In genomic region chr6:72389471-72389940, GRCm38 (mm10) we compare ENCODE assay signal across 8 mouse cellular contexts. TPM values are rescaled to one million over a fixed set of nuclear protein-coding genes. Genes with fewer than 3 reads are reported as not detected.
DNase-seq lines count a peak whose midpoint lies in the region; ATAC-seq and TF ChIP-seq lines count a peak whose summit lies in the region.

No protein-coding gene starts in this region.

- peaks cover 37% of the 10 kb centered on the region for H3K79me2 ChIP-seq in macrophage (ENCODE audit: inconsistent target)

- no peak for DNase-seq in kidney, adult 11 months
- peak; percentile 75 for DNase-seq in c-Kit-negative CD71-positive TER-119-positive erythroid progenitor cells, embryonic 14.5 days (ENCODE audit: low read depth, low spot score)
- DNase-seq in testis, postnatal 14 days (ENCODE audit: low spot score): peak; percentile 22
- DNase-seq in cerebellum, postnatal 4 days (ENCODE audit: low spot score in 2 of 2): no peak

- H3K9me3 ChIP-seq in kidney, embryonic 15.5 days (replicated peaks): no peaks in the 10 kb centered on the region
- no peaks in the 10 kb centered on the region for H3K9me3 ChIP-seq in ES-Bruce4 (replicated peaks; ENCODE audit: control insufficient read depth, insufficient read depth, low read length, poor library complexity, severe bottlenecking)
- H3K9me3 ChIP-seq in hindbrain, embryonic 15.5 days: no peaks in the 10 kb centered on the region

- H3K27ac ChIP-seq in kidney, embryonic 15.5 days: peak overlapping the region; percentile 96
- H3K27ac ChIP-seq in ES-Bruce4 (ENCODE audit: insufficient read depth, low read length) (no peak overlapping the region; the same call in 1 of the 2 replicates), macrophage (peak overlapping the region; percentile 96)
- H3K27ac ChIP-seq in hindbrain, embryonic 15.5 days (replicated peaks): 0 out of 2 replicates have a peak overlapping the region, but pooled peaks have one; percentile 58

- TF ChIP-seq POLR2A in ES-Bruce4 (IDR thresholded peaks at IDR 0.05; ENCODE audit: insufficient read depth, low read length): no peak

- H3K4me2 ChIP-seq in kidney, embryonic 15.5 days: peak overlapping the region; percentile 65
- peak overlapping the region; percentile 56 for H3K4me2 ChIP-seq in hindbrain, embryonic 15.5 days

- no peak for TF ChIP-seq CTCF in ES-Bruce4 (IDR thresholded peaks at IDR 0.05; ENCODE audit: low read depth, low read length)

- ATAC-seq in kidney, embryonic 15.5 days (replicated peaks; ENCODE audit: low FRiP score): peak; percentile 59
- 0 out of 2 replicates have a peak, but pooled peaks have one; percentile 30 for ATAC-seq in hindbrain, embryonic 15.5 days (ENCODE audit: low FRiP score, low read depth)

- TF ChIP-seq EP300 in ES-Bruce4 (IDR thresholded peaks at IDR 0.05; ENCODE audit: insufficient read depth, low read depth, low read length): no peak

- peak overlapping the region; percentile 51 for H3K4me3 ChIP-seq in kidney, embryonic 15.5 days (replicated peaks)
- H3K4me3 ChIP-seq in ES-Bruce4 (ENCODE audit: low read depth, low read length) (peak overlapping the region; percentile 89), macrophage (ENCODE audit: inconsistent target) (peak overlapping the region; percentile 88)
- peak overlapping the region; percentile 34 for H3K4me3 ChIP-seq in hindbrain, embryonic 15.5 days

- H3K27me3 ChIP-seq in kidney, embryonic 15.5 days: no peaks in the 10 kb centered on the region
- no peaks in the 10 kb centered on the region for H3K27me3 ChIP-seq in ES-Bruce4 (ENCODE audit: control insufficient read depth, insufficient read depth, low read length, poor library complexity, severe bottlenecking)
- H3K27me3 ChIP-seq in hindbrain, embryonic 15.5 days: peaks cover 18% of the 10 kb centered on the region

- H3K36me3 ChIP-seq in kidney, embryonic 15.5 days: peaks cover 30% of the 10 kb centered on the region
- H3K36me3 ChIP-seq in ES-Bruce4 (ENCODE audit: control insufficient read depth, insufficient read depth, low read length, poor library complexity, severe bottlenecking): no peaks in the 10 kb centered on the region
- no peaks in the 10 kb centered on the region for H3K36me3 ChIP-seq in hindbrain, embryonic 15.5 days
- peaks cover 41% of the 10 kb centered on the region for H3K36me3 ChIP-seq in macrophage (ENCODE audit: inconsistent target)

- peaks cover 43% of the 10 kb centered on the region for H3K4me1 ChIP-seq in kidney, embryonic 15.5 days
- H3K4me1 ChIP-seq in ES-Bruce4 (ENCODE audit: control insufficient read depth, insufficient read depth, low read length): no peaks in the 10 kb centered on the region
- peaks cover 10% of the 10 kb centered on the region; the same call in 1 of the 2 replicates for H3K4me1 ChIP-seq in hindbrain, embryonic 15.5 days (replicated peaks)

- peak overlapping the region; percentile 67 for H3K9ac ChIP-seq in kidney, embryonic 15.5 days
- H3K9ac ChIP-seq in ES-Bruce4 (ENCODE audit: low read depth, poor library complexity, severe bottlenecking): peak overlapping the region; percentile 56
- no peak overlapping the region for H3K9ac ChIP-seq in hindbrain, embryonic 15.5 days

- WGBS in kidney, embryonic 15.5 days: 16% methylated on average over 13 of the region's 13 CpGs
- WGBS in hindbrain, embryonic 15.5 days: 35% methylated on average over 13 of the region's 13 CpGs
- WGBS in macrophage (ENCODE audit: missing documents): 2% methylated on average over 13 of the region's 13 CpGs

RNA-seq across cellular contexts. Expression of gene Vamp8, which starts 1.0 kb away (rescaled TPM):
- 146 and 150 TPM in 2 replicates for polyA plus RNA-seq in kidney, embryonic 15.5 days (2015; fragmentation: Nextera tagmentation; extraction: Ambion mirVana)
- polyA plus RNA-seq in ES-Bruce4 (2011; ENCODE audit: insufficient read depth, insufficient read length, low read depth, missing spikeins) (25.6 and 28.4 TPM in 2 replicates), macrophage (2018) (344 to 401 TPM (median 347 TPM) in 3 replicates)
- polyA plus RNA-seq in hindbrain, embryonic 15.5 days (2015; fragmentation: Nextera tagmentation; extraction: Ambion mirVana): 24.4 and 29.4 TPM in 2 replicates
- total RNA-seq in macrophage (2018; cell fraction: chromatin; rRNA removed): 100 to 1,000 TPM in 10 of 26 experiments, 10 to 100 TPM in 16; 16.9 to 163 (median 75.1) TPM
- total RNA-seq in macrophage (2018; cell fraction: cytosol; rRNA removed): 100 to 1,000 TPM; 200 to 428 (median 318) TPM
- 100 to 1,000 TPM in 14 of 26 experiments, 10 to 100 TPM in 12; 43.4 to 251 (median 145) TPM for total RNA-seq in macrophage (2018; cell fraction: nucleus; rRNA removed)

RNA-seq across cellular contexts. Expression of gene Vamp5, which starts 9.2 kb away (rescaled TPM):
- 35.0 and 40.7 TPM in 2 replicates for polyA plus RNA-seq in kidney, embryonic 15.5 days (2015; fragmentation: Nextera tagmentation; extraction: Ambion mirVana)
- 1.9 and 2.2 TPM in 2 replicates for polyA plus RNA-seq in ES-Bruce4 (2011; ENCODE audit: insufficient read depth, insufficient read length, low read depth, missing spikeins)
- polyA plus RNA-seq in hindbrain, embryonic 15.5 days (2015; fragmentation: Nextera tagmentation; extraction: Ambion mirVana): 16.2 and 17.8 TPM in 2 replicates
- 10 to 100 TPM in 3 of 26 experiments, 1 to 10 TPM in 18, under 1 TPM in 5; 0.29 to 16.4 (median 4.4) TPM for total RNA-seq in macrophage (2018; cell fraction: chromatin; rRNA removed)
- total RNA-seq in macrophage (2018; cell fraction: cytosol; rRNA removed): 10 to 100 TPM in 16 of 26 experiments, 1 to 10 TPM in 10; 6.1 to 16.4 (median 11.1) TPM
- total RNA-seq in macrophage (2018; cell fraction: nucleus; rRNA removed): 10 to 100 TPM in 2 of 26 experiments, 1 to 10 TPM in 23, under 1 TPM in 1; 0.91 to 10.4 (median 5.2) TPM
- polyA plus RNA-seq in macrophage (2018): 4.9 to 8.1 TPM (median 6.9 TPM) in 3 replicates

RNA-seq across cellular contexts. Expression of gene Rnf181, which starts 22.8 kb away (rescaled TPM):
- polyA plus RNA-seq in kidney, embryonic 15.5 days (2015; fragmentation: Nextera tagmentation; extraction: Ambion mirVana): 116 and 130 TPM in 2 replicates
- polyA plus RNA-seq in ES-Bruce4 (2011; ENCODE audit: insufficient read depth, insufficient read length, low read depth, missing spikeins) (79.6 and 84.0 TPM in 2 replicates), macrophage (2018) (78.5 to 103 TPM (median 89.0 TPM) in 3 replicates)
- 128 and 135 TPM in 2 replicates for polyA plus RNA-seq in hindbrain, embryonic 15.5 days (2015; fragmentation: Nextera tagmentation; extraction: Ambion mirVana)
- 10 to 100 TPM; 35.6 to 81.0 (median 59.1) TPM for total RNA-seq in macrophage (2018; cell fraction: chromatin; rRNA removed)
- total RNA-seq in macrophage (2018; cell fraction: cytosol; rRNA removed): 100 to 1,000 TPM in 12 of 26 experiments, 10 to 100 TPM in 14; 72.2 to 112 (median 99.2) TPM
- 100 to 1,000 TPM in 1 of 26 experiments, 10 to 100 TPM in 25; 46.7 to 111 (median 71.2) TPM for total RNA-seq in macrophage (2018; cell fraction: nucleus; rRNA removed)

RNA-seq across cellular contexts. Expression of gene Ggcx, which starts 24.6 kb away (rescaled TPM):
- 32.5 and 36.0 TPM in 2 replicates for polyA plus RNA-seq in kidney, embryonic 15.5 days (2015; fragmentation: Nextera tagmentation; extraction: Ambion mirVana)
- polyA plus RNA-seq in ES-Bruce4 (2011; ENCODE audit: insufficient read depth, insufficient read length, low read depth, missing spikeins) (16.6 and 18.8 TPM in 2 replicates), macrophage (2018) (7.0 to 9.8 TPM (median 7.8 TPM) in 3 replicates)
- polyA plus RNA-seq in hindbrain, embryonic 15.5 days (2015; fragmentation: Nextera tagmentation; extraction: Ambion mirVana): 17.0 and 20.7 TPM in 2 replicates
- 10 to 100 TPM in 21 of 26 experiments, 1 to 10 TPM in 5; 5.1 to 62.6 (median 26.9) TPM for total RNA-seq in macrophage (2018; cell fraction: chromatin; rRNA removed)
- 10 to 100 TPM in 4 of 26 experiments, 1 to 10 TPM in 22; 4.2 to 12.9 (median 7.6) TPM for total RNA-seq in macrophage (2018; cell fraction: cytosol; rRNA removed)
- 10 to 100 TPM in 21 of 26 experiments, 1 to 10 TPM in 5; 7.0 to 39.7 (median 20.7) TPM for total RNA-seq in macrophage (2018; cell fraction: nucleus; rRNA removed)

RNA-seq across cellular contexts. Expression of gene Tmem150a, which starts 34.3 kb away (rescaled TPM):
- 24.0 and 26.7 TPM in 2 replicates for polyA plus RNA-seq in kidney, embryonic 15.5 days (2015; fragmentation: Nextera tagmentation; extraction: Ambion mirVana)
- polyA plus RNA-seq in ES-Bruce4 (2011; ENCODE audit: insufficient read depth, insufficient read length, low read depth, missing spikeins) (11.0 and 13.0 TPM in 2 replicates), macrophage (2018) (6.8 to 10.9 TPM (median 8.2 TPM) in 3 replicates)
- 20.9 and 21.2 TPM in 2 replicates for polyA plus RNA-seq in hindbrain, embryonic 15.5 days (2015; fragmentation: Nextera tagmentation; extraction: Ambion mirVana)
- total RNA-seq in macrophage (2018; cell fraction: chromatin; rRNA removed): 10 to 100 TPM in 17 of 26 experiments, 1 to 10 TPM in 9; 5.7 to 27.5 (median 12.9) TPM
- total RNA-seq in macrophage (2018; cell fraction: cytosol; rRNA removed): 10 to 100 TPM in 7 of 26 experiments, 1 to 10 TPM in 19; 2.2 to 11.9 (median 6.2) TPM
- total RNA-seq in macrophage (2018; cell fraction: nucleus; rRNA removed): 10 to 100 TPM in 15 of 26 experiments, 1 to 10 TPM in 11; 3.5 to 31.2 (median 12.0) TPM

Comparison
In these comparisons a context has a peak if more than half of its experiments do, and no peak if none do; other contexts are left out.
1. H3K4me3 ChIP-seq: peak in every context shown above with its lines; median percentile 89 in ES-Bruce4; 88 in macrophage; 51 in kidney, embryonic 15.5 days; 34 in hindbrain, embryonic 15.5 days.
2. DNase-seq: peak in c-Kit-negative CD71-positive TER-119-positive erythroid progenitor cells, embryonic 14.5 days (single experiment) and testis, postnatal 14 days (single experiment); none in kidney, adult 11 months (single experiment) and cerebellum, postnatal 4 days (0 of 2).